Mouse (Mus musculus): ENCODE data around the gene Tmem236.

GRCm38 (mm10) chr2:14206798-14207197 is 32.5 kb downstream of the Tmem236 start:
- TF ChIP-seq CTCF (IDR thresholded peaks at IDR 0.05) (no peak), EP300 (IDR thresholded peaks at IDR 0.05) (no peak)
